Mouse (Mus musculus) MN1 (cell line): ENCODE data around the gene Asb18.

Experiments used
- DNase-seq: peaks from one replicate; pipeline ENCODE4 v3.0.0-alpha.2; 2016; ENCODE audit warnings: low spot score

The Asb18 gene

GRCm38 (mm10) chr1:90014446-90014845 lies at the start of gene Asb18:
Asb18 (minus strand) TSS chr1:90014666.
- no peak for DNase-seq

DNA sequence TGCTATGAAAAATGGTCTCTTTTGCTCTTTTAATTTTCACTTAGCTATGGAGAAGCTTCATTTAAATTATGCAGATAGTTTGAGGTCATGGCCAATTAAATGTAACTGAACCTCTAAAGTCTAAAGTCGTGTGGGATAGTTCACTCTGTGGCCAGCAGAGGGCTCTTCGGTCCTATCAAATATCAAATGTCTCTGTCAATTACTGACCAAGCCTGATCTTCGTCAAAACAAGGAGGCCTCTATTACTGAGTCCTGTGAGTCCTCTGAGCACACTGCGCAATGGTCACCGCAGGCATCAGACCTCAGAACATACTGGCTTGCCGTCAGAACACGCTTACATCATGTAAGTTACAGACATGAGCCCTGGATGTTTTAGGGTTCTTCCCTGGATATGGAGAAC lies 46.1 kb upstream of the Asb18 start:
- DNase-seq = peak; percentile 11

- DNase-seq = no peak
Measured at GRCm38 (mm10) chr1:90060054-90060453, 45.6 kb upstream of the Asb18 start.

GRCm38 (mm10) chr1:90054991-90055390 lies 40.5 kb upstream of the Asb18 start:
- DNase-seq = no peak

DNA sequence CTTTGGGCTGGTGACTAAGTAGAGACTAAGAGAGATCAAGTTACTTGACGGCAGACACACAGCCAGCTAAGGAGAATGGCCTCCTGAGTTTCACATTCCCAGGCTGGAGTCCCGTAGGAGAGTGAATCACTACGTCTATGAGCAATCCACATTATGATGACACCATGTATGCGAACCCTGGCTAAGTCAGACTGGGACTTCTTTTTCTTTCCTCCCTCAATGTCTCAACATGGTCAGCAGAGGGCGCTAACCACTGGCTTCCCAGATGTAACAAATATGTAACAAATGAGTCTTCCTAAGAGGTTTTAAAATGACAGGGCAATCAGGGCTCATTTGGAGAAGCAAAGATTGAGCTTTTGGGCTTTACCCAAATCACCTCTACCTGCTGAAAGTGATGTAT lies 36.9 kb upstream of the Asb18 start:
- DNase-seq = peak; percentile 8

- no peak for DNase-seq
Measured at GRCm38 (mm10) chr1:90050046-90050739, 35.7 kb upstream of the Asb18 start.

DNA sequence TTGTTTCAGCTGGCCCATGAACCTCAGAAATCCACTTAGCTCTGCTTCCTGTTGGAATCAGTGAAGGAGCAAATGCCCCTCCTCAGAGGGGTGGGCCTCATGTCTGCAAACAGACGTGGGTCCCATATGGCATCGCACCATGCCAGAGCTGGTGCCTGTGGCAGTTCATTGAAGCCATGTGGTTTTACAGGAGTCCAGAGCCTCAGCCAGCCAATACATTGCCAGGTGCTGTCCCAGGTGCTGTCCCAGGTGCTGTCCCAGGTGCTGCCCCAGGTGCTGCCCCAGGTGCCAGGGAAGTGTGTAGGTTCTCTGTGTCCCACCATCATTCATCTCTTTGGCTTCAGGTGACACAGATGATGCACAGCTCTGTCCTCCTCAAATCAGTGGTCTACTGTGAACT lies 13.8 kb upstream of the Asb18 start:
- DNase-seq = no peak

GRCm38 (mm10) chr1:90026945-90027344 lies 12.5 kb upstream of the Asb18 start:
- DNase-seq = no peak

DNA sequence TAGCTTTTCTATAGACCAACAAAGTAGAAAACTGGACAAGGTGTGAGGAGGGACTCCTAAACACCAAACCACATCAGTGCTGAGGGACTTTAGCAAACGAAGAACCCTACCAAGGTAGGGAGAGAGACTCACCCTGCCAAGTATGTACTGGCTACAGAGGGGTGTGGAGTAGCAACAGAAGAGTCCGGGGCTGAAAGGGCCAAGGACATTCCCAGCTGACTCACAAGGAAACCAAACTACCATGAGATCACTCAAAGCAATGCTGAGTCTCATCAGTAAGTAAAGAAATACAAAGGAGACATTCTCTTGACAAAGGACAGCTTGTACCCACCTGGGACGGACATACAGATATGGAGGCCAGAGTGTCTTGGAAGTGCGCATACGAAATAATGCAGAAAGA lies 5.9 kb upstream of the Asb18 start:
- DNase-seq = no peak

DNA sequence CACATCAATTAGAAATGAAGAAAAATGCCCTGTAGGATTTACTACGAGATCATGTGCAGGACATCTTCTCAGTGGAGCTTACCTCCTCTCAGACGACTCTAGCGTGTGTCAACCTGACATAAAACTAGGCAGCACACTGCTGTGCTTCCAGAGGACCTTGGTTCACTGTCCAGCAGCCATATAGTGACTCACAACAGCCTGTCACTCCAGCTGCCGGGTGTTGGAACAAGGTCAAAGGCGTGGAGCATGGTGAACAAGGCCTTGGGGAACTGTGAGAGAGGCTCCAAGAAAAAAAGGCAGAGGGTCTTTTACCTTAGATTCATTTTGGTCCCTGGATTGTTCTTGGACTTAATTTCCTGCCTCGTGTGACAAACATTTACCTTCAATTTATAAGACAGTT lies 3.6 kb upstream of the Asb18 start:
- no peak for DNase-seq

GRCm38 (mm10) chr1:90013273-90013672 lies 1.2 kb downstream of the Asb18 start:
- DNase-seq = no peak

- DNase-seq = no peak
Measured at GRCm38 (mm10) chr1:90012850-90013249, 1.6 kb downstream of the Asb18 start.

GRCm38 (mm10) chr1:90012168-90012567 lies 2.3 kb downstream of the Asb18 start:
- DNase-seq = no peak

- no peak for DNase-seq
Measured at GRCm38 (mm10) chr1:90010077-90010476, 4.4 kb downstream of the Asb18 start.

DNA sequence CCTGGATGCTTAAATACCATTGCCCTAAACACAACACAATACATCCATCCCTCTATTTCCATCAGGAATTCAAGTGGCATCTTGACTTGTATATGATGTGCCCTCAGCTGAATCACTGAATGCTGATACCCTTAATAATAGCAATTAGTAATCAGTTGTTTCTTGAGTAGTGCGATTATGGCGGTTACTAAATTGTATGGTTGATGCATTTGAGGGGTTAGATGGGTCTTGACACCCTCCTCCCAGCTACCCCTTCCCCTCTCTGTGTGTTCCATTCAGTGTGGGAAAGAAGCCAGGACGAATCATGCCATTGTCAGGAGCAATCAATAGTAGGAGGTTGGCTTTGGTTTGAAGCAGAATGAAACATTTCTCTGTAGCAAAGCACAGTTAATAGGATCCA lies 5.3 kb downstream of the Asb18 start:
- no peak for DNase-seq

DNA sequence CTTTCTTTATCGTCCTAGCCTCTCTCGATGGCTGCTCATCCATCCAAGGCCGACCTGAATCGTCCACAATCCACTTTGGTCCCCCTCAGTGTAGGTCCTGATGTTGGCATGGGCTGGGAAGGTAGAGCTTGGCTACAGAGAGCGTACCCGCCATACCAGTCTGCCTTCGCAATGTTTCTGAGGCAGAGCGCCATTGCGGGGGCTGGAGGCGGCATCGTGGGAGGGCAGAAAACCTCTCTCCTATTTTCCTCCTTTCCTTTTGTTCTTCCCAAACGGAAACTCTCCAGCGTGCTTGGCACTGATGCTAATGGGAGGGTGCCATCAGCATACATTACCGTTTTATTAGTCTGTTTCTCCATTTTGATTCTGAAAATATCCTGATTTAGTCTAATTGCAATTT lies 7.8 kb downstream of the Asb18 start:
- DNase-seq = no peak

GRCm38 (mm10) chr1:90000981-90001380 lies 13.5 kb downstream of the Asb18 start:
- DNase-seq = no peak

- DNase-seq = no peak
Measured at GRCm38 (mm10) chr1:89999858-90000257, 14.6 kb downstream of the Asb18 start.

- no peak for DNase-seq
Measured at GRCm38 (mm10) chr1:89998696-89999095, 15.8 kb downstream of the Asb18 start.

- DNase-seq = no peak
Measured at GRCm38 (mm10) chr1:89998076-89998475, 16.4 kb downstream of the Asb18 start.

GRCm38 (mm10) chr1:89992256-89992655 lies 22.2 kb downstream of the Asb18 start:
- DNase-seq = no peak

DNA sequence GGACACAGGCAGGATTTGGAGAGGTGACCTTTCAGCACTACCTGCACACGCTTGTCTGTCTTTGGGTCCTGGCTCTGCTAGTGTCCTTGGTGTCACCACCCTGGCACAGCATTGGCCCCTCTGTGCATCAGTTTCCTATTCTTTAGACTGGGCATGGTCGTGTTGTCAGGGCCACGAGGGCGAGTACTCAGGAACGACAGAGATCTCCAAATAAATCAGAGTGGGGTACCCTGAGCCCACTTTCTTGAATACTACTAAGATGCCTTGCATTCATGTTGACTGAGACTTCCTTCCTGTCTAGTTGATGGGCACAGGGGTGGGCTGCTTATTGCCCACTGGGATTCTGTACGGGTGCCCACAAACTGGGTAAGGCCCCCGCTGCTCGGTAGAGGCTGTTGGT lies 37.2 kb downstream of the Asb18 start:
- no peak for DNase-seq

GRCm38 (mm10) chr1:89976411-89976810 lies 38.1 kb downstream of the Asb18 start:
- no peak for DNase-seq

- DNase-seq = no peak
Measured at GRCm38 (mm10) chr1:89974541-89974940, 39.9 kb downstream of the Asb18 start.

GRCm38 (mm10) chr1:89971848-89972247 lies 42.6 kb downstream of the Asb18 start:
- no peak for DNase-seq
